Mouse (Mus musculus) spleen, postnatal 4 days (tissue): ENCODE results near the gene Fbxl20.
"Not testable (repeated sequence)": the region's sequence is repeated elsewhere in the genome, so short reads cannot be mapped to it uniquely, and the experiment has no call there.

ENCODE experiments used
- DNase-seq, 2 experiments: peaks; one replicate each; pipeline ENCODE4 v3.0.0; 2022; ENCODE audit warnings: low spot score in 2 of 2

Fbxl20 gene

GRCm38 (mm10) chr11:98149786-98150624, at the start of gene Fbxl20:
TSS of gene Fbxl20 (minus strand) at chr11:98150403.
- peak; percentile 89 to 94 for DNase-seq

DNA sequence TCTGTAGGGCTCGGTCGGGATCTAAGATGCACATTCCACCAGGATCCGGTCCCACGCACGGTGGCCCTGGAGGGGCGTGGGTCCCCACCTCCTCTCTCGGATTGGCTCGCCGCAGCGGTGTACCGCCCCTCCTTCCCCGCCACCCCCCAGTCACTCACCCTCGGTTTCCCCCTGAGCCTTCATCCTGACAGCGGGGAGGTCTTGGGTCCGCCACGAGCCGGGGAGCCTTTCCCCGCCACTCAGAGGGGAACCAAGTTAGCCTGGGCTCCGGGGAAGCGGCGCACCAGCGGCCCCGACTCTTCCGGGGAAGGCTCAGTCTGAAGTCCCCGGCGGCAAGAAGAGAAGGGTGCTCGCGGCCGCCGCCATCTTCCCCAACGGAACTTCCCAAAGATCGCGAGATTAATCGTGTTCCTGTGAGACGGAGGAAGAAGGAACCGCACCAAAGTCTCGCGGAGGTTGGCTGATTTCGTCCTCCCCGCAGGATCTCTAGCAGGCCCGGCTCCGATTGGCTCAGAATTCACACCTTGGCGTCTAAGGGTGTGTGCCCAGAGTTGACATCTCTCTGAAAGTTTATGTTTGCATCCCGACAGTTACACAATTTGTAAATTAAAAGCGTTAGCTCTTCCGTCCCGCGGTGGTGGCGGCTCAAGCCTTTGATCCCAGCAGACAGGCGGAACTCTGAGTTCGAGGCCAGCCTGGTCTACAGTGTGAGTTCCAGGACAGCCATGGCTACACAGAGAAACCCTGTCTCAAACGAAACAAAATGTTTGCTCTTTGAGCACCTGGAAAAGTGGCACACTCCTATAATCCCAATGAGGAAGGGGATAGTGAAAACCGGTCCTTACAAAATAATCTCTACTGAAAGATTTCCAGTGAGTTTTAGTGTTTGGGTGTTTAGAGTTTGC, 43.0 kb upstream of the Fbxl20 start, which contains the start of gene Med1:
TSS of gene Med1 (minus strand) at position 393 of the 905 bp plus-strand sequence.
- peak; percentile 90 to 94 for DNase-seq

GRCm38 (mm10) chr11:98190820-98191219, 40.6 kb upstream of the Fbxl20 start:
- DNase-seq, result no peak

DNA sequence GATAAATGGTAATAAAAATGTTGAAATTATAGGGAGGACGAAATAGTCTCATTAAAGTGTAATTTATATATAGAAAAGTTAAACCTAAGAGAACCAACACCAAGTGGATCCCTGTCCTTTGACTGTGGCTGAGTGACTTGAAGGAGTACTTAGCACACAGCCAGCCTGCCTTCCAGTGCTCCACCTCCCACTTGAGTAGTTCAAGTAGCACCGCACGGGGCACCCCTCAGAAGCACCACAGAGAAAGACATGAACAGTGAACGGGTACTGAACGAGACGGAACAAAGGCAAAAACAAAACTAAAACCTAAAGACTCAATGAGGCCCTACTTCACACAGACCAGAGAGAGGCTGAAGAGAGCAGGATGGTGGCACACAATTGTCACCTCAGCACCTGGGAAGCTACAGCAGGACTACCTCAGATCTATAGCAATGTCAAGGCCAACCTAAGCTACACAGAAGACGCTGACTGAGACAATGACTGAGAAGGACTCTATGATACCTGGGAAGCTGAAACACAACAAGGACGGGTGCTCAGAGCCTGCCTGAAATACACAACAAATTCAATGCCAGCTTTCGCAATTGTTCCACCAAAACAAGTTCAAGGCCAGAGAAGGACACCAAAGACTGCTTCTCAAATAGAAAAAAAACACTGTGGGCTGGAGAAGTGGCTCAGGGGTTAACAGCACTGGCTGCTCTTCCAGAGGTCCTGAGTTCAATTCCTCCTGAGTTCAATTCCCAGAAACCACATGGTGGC, 37.6 kb upstream of the Fbxl20 start:
- no peak for DNase-seq

GRCm38 (mm10) chr11:98182149-98182548, 31.9 kb upstream of the Fbxl20 start:
- DNase-seq, result not testable (repeated sequence)

- DNase-seq, result no peak
These were observed 18.2 kb upstream of the Fbxl20 start for GRCm38 (mm10) chr11:98168400-98168799.

GRCm38 (mm10) chr11:98155094-98155493, 4.9 kb upstream of the Fbxl20 start:
- no peak for DNase-seq

DNA sequence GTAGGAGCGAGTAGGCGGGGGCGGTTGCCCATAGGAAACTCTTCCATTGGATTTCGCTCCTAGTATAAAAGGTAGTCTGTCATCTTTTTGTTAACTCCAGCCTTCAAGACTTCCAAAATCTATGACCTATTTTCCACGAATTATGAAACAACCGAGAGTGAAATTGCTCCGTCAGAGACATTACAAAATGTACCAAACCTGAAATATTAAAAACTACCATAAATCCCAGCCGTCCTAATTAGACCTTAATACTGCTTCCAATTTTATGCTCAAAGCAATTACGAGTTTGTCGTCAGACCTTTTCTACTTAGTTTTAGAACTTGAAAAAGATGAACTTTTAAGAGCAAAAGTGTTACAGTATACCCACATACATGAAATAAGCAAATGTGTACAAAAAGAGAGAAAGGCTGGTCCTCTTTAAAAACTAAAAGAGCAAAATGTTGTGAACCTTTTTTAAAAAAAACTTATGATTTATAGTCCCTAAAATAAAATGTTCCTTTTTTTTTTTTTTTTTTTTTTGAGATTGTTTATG, 488 bp upstream of the Fbxl20 start:
- no peak for DNase-seq

DNA sequence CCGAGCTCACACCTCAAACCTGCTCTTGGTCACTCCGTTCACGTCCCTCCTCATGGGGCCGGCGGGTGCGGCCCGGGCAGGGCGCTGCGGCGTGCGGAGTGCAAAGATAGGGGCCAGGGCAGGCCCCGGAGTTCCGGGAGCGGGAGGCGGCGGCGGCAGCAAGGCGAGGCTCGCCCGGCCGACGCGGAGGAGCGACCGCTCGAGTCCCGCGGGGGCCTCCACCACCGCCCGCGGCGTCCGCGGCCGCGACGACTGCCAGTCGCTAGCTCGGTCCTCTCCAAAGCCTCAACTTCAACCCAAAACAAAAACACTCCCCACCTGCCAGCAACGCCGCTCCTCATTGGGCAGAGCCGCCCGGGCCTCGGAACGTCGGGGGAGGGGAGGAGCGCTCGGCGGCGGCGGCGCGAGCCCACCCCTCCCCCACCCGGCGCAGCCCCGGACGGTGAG, 876 bp downstream of the Fbxl20 start:
- DNase-seq, result peak; percentile 84 to 93

DNA sequence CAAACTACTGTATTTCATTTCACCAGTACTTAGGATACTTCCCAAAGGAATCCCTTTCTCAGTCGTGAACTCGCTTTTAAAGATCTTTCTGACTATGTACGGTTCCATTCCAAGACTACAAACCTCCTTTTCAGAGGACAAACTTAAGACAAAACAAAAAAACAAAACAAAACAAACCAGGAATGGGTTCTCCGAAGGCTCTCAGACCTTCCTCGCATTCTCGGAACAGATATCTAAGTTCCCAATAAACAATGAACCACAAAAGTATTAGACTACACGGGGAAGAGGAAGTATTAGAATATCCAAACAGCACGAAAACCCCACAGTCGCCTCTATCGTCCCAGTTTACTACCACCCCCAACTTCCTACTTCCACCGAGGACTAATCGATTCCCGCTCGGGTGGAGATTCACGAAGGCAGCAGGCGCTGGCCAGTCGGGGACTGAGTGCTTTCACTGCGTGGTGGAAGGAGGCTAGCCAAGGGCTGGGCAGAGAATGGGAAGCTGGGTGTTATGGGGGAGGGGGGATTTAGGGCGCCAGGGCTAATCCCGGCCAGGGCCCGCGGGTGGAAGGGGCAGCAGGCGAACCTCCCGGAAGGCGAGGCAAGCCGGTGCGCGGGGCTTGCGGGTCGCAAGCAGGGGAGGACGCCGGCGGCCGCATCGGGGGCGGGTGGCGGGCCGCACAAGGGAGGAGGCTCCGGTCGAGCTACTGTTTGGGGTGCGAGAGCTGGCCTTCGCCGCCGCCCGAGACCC, 1.5 kb downstream of the Fbxl20 start:
- no peak for DNase-seq

DNA sequence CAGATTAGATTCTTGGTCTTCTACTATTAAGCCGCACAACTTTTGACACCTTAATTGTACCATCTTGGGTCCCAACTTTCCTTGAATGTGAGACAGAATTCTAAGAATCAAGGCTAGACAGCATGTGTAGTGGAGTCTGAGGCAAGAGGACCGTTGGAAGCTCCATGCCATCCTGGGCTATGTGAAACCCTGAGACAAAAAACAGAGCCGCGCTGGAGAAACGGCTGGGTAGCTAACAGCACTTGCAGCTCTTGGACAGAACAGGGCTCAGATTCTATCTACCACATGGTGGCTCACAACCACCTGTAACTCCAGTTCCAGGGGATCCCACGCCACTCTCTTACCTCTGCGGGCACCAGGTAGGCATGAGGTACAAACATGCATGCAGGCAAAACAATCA, 4.3 kb downstream of the Fbxl20 start:
- no peak for DNase-seq

DNA sequence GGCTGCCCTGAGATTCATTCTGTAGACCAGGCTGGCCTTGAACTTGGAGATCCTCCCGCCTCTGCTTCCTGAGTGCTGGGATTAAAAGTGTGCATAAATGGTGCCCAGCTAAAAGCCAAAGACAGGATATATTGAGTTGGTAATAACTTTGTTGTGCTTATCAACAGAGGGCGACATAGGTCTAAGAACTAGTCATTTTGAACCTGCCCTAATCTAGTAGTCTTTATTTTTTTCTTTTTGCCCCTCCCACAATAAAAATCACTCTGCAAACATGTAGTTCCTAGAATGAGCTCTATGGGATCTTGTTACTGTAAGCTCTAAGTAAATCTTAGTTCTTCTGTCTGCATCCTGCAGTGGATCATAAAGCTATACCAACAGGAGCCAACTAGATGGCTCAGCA, 7.7 kb downstream of the Fbxl20 start:
- no peak for DNase-seq

- DNase-seq, result no peak
These were observed 11.3 kb downstream of the Fbxl20 start for GRCm38 (mm10) chr11:98138894-98139293.

- no peak for DNase-seq
These were observed 12.4 kb downstream of the Fbxl20 start for GRCm38 (mm10) chr11:98137836-98138235.

GRCm38 (mm10) chr11:98134951-98135350, 15.3 kb downstream of the Fbxl20 start:
- no peak for DNase-seq

DNA sequence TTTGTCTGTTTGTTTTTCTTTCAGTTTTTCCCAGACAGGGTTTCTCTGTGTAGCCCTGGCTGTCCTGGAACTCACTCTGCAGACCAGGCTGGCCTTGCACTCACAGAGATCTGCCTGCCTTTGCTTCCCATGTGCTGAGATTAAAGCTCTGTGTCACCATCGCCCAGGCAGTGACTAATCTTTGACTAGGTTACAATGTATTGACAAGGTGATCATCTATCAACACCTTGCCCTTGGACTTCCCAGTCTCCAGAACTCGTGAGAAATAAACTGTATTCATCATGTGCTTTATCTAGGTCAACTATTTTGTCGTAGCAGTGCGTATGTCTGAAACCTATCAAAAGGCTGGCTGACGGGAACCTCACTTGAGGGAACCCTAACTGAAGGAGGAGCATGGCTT, 26.8 kb downstream of the Fbxl20 start:
- no peak for DNase-seq

GRCm38 (mm10) chr11:98114363-98114762, 35.8 kb downstream of the Fbxl20 start:
- no peak for DNase-seq

DNA sequence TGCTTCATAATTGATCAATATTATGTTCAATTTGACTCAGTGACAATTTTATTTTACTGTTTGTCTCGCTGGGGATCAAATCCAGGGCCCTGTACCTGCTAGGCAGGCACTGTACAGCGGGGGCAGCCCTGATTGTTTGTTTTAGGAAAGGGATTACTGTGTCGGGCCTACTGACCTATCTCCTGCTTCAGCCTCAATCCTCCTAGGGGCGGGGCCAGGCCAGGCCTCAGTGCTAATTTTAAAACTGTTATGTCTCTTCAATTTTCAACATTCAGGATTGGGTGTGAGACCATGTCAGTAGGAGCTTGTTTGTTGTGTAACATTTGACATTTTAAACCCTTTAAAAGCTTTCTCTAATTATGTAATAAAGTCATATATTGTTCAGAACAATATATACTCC, 36.7 kb downstream of the Fbxl20 start:
- DNase-seq, result no peak

DNA sequence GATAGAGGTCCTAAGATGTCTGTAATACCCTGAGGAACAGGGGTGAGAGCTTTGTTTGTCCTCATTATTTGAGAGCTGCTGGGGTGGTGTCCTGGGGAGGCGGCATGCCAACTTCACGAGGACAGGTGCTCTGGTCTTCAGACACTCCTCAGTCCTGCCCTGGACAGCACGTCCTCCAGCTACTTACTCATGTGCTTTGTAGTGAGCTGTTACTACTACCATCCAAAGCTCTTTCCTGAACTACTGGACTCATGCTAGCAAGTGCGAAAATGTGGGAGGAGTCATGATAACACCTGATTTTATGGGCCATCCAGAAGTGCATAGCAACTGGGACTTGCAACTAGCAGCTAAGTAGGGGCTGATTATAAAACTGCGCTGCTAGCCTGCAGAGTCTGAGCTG, 40.5 kb downstream of the Fbxl20 start:
- no peak for DNase-seq

DNA sequence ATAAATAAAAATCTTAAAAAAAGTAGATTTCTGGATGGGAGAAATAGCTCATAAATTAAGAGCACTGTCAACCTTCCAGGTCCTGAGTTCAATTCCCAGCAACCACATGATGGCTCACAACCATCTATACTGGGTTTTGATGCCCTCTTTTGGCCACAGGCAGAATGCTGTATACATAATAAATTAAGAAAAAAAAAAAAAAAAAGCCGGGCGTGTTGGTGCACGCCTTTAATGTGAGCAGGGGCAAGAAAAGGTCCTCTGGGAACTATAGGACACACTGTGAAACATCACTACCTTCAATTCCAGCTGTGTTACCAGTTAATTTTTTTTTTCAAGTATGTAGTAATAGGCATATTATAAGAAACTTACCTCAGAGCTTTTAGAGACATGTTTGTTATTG, 48.9 kb downstream of the Fbxl20 start:
- no peak for DNase-seq

DNA sequence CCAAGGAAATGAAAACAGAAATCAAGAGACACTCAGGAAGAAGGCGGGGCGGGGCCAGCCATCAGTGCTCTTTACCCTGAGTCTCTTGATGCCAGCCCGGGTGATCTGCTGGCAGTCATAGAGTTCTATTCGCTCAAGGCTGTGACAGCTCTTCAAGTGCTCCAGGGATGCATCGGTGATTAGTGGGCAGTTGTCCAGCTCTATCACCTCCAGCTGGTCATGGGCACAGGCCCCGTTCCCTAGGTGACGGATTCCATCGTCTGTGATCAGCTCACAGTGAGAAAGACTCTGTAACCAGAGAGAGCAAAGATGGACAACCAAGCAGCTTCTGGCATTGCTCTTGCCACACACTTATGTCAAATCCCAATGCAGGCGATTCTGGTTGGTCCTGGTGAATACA, 59.6 kb downstream of the Fbxl20 start:
- DNase-seq, result no peak
